Mouse (Mus musculus) embryonic fibroblast, embryonic 13.5 days (primary cell): ENCODE results near the gene Ushbp1. TPM values are rescaled to one million over a fixed set of nuclear protein-coding genes. Genes with fewer than 3 reads are reported as not detected.

Source experiments
- H3K27ac ChIP-seq: 2 replicates; pipeline ENCODE4 v1.5.1; 2012; ENCODE audit warnings: low read length, control low read depth, inconsistent platforms; ENCODE audit not compliant: insufficient read depth
- H3K4me1 ChIP-seq: 2 replicates; pipeline ENCODE4 v1.6.1; 2011; ENCODE audit warnings: low read length; ENCODE audit not compliant: control insufficient read depth, insufficient read depth
- H3K4me3 ChIP-seq: 2 replicates; pipeline ENCODE4 v1.5.1; 2011; ENCODE audit warnings: mild to moderate bottlenecking, control low read depth, low read length; ENCODE audit not compliant: insufficient read depth
- CTCF ChIP-seq: IDR thresholded peaks from 2 replicates; pipeline ENCODE4 v1.5.1; 2011; ENCODE audit warnings: mild to moderate bottlenecking, control low read depth, low read length, moderate library complexity, borderline replicate concordance; ENCODE audit not compliant: insufficient read depth
- POLR2A ChIP-seq: IDR thresholded peaks from 2 replicates; pipeline ENCODE4 v1.6.1; 2011; ENCODE audit warnings: low read depth, mild to moderate bottlenecking, control low read depth, low read length, moderate library complexity
- polyA plus RNA-seq: library from polyadenylated mRNA; stranded (reverse); fragments of >200 nt; gene quantifications from 2 replicates; pipeline ENCODE4 v1.2.4, GENCODE M21; 2011; ENCODE audit warnings: low read depth; ENCODE audit not compliant: missing spikeins, insufficient read length

Ushbp1 gene
- polyA plus RNA-seq, 1 experiment = not detected

- TF ChIP-seq CTCF (no peak), POLR2A (no peak)
- no peak overlapping the region for H3K4me3 ChIP-seq
- H3K4me1 ChIP-seq = peaks cover 4% of the 10 kb centered on the region; the same call in 1 of the 2 replicates
- no peak overlapping the region for H3K27ac ChIP-seq
Measured at GRCm38 (mm10) chr8:71394481-71394880, 1.1 kb downstream of the Ushbp1 start.

- H3K4me3 ChIP-seq = no peak overlapping the region
- peaks cover 4% of the 10 kb centered on the region; the same call in 1 of the 2 replicates for H3K4me1 ChIP-seq
- H3K27ac ChIP-seq = no peak overlapping the region
- TF ChIP-seq POLR2A (no peak), CTCF (no peak)
Measured at GRCm38 (mm10) chr8:71392871-71393270, 2.7 kb downstream of the Ushbp1 start.

GRCm38 (mm10) chr8:71392391-71392790 is 3.2 kb downstream of the Ushbp1 start:
- H3K27ac ChIP-seq = no peak overlapping the region
- no peak overlapping the region for H3K4me3 ChIP-seq
- peaks cover under 1% of the 10 kb centered on the region; the same call in 1 of the 2 replicates for H3K4me1 ChIP-seq
- no peak for TF ChIP-seq CTCF
- TF ChIP-seq POLR2A = no peak

- Histone ChIP-seq H3K4me1 (no peaks in the 10 kb centered on the region), H3K27ac (no peak overlapping the region), H3K4me3 (no peak overlapping the region)
- TF ChIP-seq POLR2A (no peak), CTCF (no peak)
Measured at GRCm38 (mm10) chr8:71391696-71392095, 3.9 kb downstream of the Ushbp1 start.

DNA sequence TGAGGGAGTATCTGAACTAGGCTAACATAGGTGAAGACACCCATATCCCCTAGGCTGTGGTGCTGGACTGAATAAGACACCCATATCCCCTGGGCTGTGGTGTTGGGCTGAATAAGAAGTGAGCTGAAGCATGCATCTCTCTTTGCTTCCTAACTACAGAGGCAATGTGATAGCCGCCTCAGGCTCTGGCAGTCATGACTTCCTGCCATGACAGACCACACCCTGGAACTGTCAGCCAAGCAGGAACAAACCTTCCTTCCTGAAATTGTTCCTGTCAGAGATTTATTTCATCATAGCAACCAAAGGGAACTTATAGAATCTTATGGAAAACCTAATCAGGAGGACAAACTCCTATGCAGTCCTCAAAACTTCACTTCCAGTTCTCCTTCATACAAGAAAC is 7.3 kb downstream of the Ushbp1 start:
- TF ChIP-seq POLR2A (no peak), CTCF (no peak)
- Histone ChIP-seq H3K4me3 (no peak overlapping the region), H3K4me1 (no peaks in the 10 kb centered on the region), H3K27ac (no peak overlapping the region)

GRCm38 (mm10) chr8:71385212-71385835 is 10.3 kb downstream of the Ushbp1 start:
- Histone ChIP-seq H3K4me1 (peaks cover 5% of the 10 kb centered on the region), H3K27ac (no peak overlapping the region), H3K4me3 (no peak overlapping the region)
- no peak for TF ChIP-seq CTCF
- no peak for TF ChIP-seq POLR2A

GRCm38 (mm10) chr8:71383860-71384259 is 11.7 kb downstream of the Ushbp1 start:
- Histone ChIP-seq H3K4me3 (no peak overlapping the region), H3K4me1 (peaks cover 5% of the 10 kb centered on the region), H3K27ac (no peak overlapping the region)
- TF ChIP-seq POLR2A (no peak), CTCF (no peak)

- Histone ChIP-seq H3K4me3 (no peak overlapping the region), H3K27ac (no peak overlapping the region), H3K4me1 (peaks cover 5% of the 10 kb centered on the region)
- TF ChIP-seq CTCF (no peak), POLR2A (no peak)
Measured at GRCm38 (mm10) chr8:71383396-71383795, 12.2 kb downstream of the Ushbp1 start.

DNA sequence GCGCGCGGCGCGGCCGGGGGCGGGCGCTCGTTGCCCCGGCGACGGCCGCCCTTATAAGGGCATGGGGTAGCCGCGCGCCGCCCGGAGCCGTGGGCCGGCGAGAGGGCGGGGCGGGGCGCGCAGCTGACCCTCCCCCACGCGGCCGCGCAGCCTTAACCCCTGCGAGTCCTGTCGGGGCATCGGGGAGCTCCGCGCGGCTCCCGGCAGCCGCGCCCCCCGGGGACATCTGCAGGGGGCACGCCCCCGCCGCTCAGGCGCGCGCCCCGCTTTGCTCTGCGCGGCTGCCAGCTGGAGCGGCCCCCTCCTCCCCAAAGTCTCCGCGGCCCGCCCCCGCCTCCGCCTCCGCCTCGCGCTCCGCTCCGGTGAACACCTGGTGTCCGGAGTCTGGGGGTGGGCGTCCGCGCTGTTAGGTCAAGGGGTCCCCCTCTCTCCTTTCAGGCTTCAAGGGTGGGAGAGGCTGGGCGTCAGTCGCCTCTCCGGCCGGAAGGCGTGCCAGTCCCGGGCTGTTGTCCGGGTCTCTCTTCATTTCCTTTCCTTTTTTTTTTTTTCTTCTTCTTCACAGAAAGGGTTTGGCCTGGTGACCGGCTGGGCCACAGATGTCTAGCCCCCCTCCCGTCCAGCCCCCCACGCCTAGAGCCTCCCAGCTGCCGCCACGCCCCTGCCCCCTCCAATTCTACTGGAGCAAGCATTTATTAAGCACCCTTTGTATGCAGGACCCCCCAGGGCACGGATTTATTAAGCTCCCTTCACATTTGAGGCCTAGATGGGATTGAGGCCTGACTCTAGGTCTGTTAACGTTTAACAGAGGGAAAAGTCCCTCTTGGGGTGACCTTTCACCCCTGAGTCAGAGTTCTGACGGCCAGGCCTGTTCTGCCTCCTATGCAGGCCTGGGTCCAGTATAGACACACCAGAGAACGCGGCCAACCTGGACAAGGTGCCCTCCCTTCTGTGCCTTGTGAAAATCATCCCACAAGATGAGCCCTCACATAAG is 13.3 kb downstream of the Ushbp1 start:
- Histone ChIP-seq H3K4me1 (peaks cover 5% of the 10 kb centered on the region), H3K27ac (peak overlapping the region; percentile 80), H3K4me3 (peak overlapping the region; percentile 40)
- TF ChIP-seq CTCF = no peak
- no peak for TF ChIP-seq POLR2A
